Mouse (Mus musculus): Measurements from ENCODE around the gene Prkg1.

Gene Prkg1

DNA sequence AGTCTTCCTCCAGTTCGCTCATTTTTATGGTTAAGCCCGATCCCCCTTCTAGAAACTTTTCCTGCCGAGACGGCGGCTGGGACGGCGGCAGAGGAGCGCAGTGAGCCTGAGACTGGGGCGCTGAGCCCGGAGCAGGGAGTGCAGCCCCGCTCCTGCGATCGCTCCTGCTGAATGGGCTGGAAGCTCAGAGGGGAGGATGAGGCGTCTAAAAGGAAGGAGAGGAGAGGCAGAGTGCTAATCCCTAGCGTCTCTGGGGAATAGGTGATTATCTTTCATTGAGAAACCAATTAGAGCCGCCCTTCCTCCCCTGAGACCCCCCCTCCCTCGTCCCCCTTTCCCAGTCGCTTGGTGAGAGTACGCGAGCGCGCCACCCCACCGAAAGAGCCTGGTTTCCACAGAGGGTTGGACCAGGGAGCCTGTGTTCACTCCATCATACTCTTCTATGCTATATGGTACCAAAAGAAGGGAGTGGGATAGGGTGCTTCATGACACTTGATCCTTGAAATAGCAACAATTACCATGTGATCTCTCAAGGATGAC lies at the start of gene Prkg1:
Gene Prkg1, minus strand, starts transcription at position 233 of the 540 bp plus-strand sequence.
- peak; percentile 9 for DNase-seq (ENCODE audit: extremely low read depth, insufficient read length, low spot score)

DNA sequence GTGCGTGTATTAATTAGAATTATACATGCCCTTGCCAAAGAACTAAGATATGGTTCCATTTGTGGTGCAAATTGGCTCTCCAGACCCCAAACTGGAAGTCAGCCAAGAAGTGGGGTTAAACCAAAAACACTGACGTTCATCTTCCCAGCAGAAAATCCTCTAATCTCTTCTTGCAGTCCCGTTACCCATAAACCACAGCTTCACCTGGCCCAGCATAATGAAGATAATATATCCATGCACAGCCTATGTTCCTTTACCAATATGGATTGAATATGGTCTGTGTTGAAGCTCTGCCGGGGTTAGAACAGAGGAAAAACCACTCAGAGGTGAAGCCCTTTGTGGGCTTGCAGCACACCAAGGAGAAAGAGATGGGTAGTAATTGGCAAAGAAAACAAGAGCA lies 48.3 kb upstream of the Prkg1 start:
- no peak for DNase-seq (ENCODE audit: extremely low read depth, insufficient read length, low spot score)

- no peak for DNase-seq (ENCODE audit: extremely low read depth, insufficient read length, low spot score)
Observed at GRCm38 (mm10) chr19:31811371-31811770, 46.5 kb upstream of the Prkg1 start.

DNA sequence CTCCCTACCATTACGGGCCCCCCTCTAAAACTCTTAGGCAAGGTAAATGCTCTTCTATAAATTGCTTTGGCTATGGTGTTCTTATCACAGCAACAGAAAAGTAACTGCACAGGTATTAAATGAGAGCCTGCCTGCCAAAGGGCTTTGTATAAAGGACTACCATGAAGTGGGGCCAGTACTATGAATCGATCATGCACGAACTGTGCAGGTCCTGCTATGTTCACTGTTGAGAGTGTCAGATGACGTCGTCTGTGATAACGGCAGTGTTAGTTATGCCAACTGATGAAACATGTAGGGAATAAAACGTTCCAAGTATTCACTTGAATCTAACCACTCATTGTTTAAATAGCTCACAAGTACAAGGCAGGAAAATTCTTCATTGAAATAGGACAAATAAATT lies 40.6 kb upstream of the Prkg1 start:
- no peak for DNase-seq (ENCODE audit: extremely low read depth, insufficient read length, low spot score)

DNA sequence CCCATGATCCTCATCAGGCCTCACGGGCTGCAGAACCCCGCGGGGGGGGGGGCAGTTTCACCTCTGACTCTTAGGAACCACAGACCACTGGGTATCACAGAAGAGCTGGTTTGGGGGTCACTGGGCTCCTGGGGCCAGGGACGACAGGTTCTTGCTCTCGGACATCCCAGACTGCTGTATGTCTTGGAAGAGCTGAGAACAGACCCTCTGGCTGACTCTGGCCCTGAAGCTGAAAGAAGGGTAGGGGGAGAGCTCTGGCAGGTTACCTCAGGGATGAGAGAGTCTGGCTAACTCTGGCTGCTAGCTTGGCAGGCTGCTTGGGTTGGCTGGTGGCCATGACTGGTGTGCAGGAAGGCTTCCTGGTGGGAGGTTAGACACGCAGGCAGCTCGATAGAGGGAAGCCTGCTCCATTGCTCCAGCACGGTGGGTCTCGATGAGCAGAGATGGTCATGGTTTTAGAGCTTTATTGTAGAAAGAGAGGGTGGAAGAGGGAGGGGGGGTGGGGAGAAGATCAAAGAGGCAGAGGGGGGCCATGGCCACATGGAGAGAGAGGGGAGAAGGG lies 30.7 kb upstream of the Prkg1 start:
- DNase-seq (ENCODE audit: extremely low read depth, insufficient read length, low spot score) = no peak

GRCm38 (mm10) chr19:31791724-31792123 lies 26.9 kb upstream of the Prkg1 start:
- no peak for DNase-seq (ENCODE audit: extremely low read depth, insufficient read length, low spot score)

GRCm38 (mm10) chr19:31781521-31782018 lies 16.7 kb upstream of the Prkg1 start:
- no peak for DNase-seq (ENCODE audit: extremely low read depth, insufficient read length, low spot score)

GRCm38 (mm10) chr19:31781077-31781476 lies 16.2 kb upstream of the Prkg1 start:
- no peak for DNase-seq (ENCODE audit: extremely low read depth, insufficient read length, low spot score)

DNA sequence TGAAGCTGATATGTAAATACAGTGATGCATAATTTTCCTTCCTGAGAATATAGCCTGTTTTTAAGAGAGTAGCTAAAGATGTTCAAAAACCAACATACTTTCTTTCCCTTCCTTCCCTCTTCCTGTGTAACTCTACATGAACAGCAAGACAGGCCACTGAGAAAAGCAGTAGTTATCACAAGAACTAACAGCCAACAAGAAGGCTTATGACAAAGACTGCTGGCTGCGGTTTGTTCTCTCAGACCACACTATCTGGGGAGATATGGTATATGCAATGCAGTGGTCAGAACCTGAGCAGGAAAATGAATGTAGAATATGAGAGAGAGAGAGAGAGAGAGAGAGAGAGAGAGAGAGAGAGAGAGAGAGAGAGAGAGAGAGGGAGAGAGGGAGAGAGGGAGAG lies 15.4 kb upstream of the Prkg1 start:
- no peak for DNase-seq (ENCODE audit: extremely low read depth, insufficient read length, low spot score)

DNA sequence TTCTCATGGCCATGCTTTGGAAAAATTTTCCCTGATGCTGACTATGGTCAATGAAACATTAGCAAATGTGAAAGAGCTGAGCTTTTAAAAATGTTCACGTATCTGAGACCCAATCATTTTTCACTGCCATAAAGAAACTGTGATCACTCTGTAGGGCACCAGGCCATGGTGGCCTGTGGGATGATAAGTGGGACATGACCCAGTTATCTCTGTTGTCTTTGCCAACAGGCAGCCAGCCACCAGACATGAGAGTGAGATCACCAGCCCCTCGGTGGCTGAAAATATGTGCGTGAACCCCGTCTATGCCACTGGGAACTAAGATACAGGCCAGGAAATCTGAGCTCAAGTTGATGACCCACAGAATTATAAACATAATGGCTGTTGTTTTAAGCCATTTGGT lies 14.2 kb upstream of the Prkg1 start:
- no peak for DNase-seq (ENCODE audit: extremely low read depth, insufficient read length, low spot score)

DNA sequence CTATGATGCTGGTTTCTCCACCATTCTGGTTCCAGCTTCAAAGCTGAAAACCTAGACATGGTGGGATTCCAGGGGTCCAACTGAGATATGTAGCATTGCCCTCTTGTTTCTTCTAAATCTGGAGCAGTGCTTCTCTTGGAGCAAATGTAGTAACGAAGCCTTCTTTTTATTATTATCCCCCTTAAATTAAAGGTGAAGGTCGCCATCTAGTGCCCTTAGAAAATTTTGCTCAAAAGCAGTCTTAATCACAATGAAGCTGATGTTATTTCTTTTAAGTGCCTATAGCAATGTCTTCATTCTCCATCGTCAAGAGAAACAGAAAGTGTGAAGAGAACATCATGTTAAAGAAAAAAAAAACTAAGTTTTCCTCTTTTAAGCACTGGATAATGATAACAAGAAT lies 2.2 kb upstream of the Prkg1 start:
- DNase-seq (ENCODE audit: extremely low read depth, insufficient read length, low spot score) = no peak

GRCm38 (mm10) chr19:31765451-31765850 lies 618 bp upstream of the Prkg1 start:
- DNase-seq (ENCODE audit: extremely low read depth, insufficient read length, low spot score) = no peak

GRCm38 (mm10) chr19:31763951-31764800 lies 657 bp downstream of the Prkg1 start:
- peak; percentile 6 for DNase-seq (ENCODE audit: extremely low read depth, insufficient read length, low spot score)

GRCm38 (mm10) chr19:31763246-31763821 lies 1.5 kb downstream of the Prkg1 start:
- no peak for DNase-seq (ENCODE audit: extremely low read depth, insufficient read length, low spot score)

DNA sequence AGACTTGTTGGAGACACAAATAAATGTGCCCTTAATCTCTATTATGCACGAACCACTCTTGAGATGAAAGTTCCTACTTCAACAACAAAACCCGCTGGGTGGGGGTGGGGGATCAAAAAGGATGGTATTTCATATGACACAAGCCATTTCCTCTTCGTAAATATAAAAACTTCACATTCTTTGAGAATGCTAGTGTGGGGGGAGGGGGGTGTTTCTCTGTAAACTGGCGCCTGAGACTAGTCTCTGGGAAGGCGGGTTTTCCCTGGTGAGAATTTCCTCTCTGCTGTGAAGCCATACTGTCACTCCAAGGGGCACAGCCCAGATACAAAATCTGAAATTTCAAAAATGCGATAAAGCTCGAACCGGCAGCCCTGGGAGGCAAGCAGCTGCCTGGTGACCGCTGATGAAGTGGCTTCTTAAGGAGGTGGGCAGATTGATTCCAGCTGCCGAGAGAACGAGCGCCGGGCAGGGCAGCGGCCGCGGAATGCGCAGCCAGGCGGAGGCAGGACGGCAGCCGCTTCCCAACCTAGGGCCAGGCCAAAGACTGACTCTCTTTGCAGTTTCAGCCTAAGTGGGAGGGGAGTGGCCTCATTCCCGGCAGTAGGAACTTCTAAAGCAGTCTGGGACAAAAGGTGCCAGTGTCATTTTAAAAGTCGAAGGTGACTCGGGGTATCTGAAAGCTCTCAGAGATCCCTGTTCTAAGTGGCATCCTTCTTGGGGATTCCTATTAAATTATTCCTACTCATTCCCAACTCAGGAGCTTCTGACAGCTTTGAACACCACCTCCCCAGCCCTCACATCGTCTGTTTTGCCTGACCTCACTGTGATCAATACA lies 2.2 kb downstream of the Prkg1 start:
- peak; percentile 7 for DNase-seq (ENCODE audit: extremely low read depth, insufficient read length, low spot score)

GRCm38 (mm10) chr19:31759855-31760254 lies 5.0 kb downstream of the Prkg1 start:
- no peak for DNase-seq (ENCODE audit: extremely low read depth, insufficient read length, low spot score)

- peak; percentile 9 for DNase-seq (ENCODE audit: extremely low read depth, insufficient read length, low spot score)
Observed at GRCm38 (mm10) chr19:31755929-31756792, 8.7 kb downstream of the Prkg1 start.

DNA sequence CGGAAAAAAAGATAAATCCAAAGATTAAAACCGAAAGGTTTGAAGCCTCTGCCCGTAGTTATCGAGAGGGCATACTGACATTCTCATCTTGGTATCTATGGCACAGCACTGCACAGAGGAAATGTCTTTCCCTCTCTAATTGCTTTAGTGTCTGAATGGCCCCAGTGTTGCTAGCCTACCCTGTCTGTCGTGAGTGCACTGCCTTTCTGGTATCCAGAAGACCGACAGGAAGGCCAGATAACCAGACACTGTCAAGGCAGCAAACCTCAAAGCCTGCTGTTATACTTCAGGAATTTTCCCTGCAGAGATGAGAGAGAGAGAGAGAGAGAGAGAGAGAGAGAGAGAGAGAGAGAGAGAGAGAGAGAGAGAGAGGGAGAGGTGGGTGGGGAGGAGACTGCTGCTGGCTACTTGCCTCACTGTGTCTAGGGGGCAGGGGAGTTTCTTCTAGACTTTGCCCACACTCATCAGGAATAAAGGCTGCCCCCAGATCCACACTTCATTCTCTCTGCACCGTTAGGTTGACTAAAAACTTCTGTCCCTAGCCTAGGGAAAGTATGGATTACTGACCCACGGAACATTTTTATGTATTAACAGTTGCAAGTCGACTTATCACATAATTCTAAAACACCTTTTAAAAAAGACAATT lies 10.1 kb downstream of the Prkg1 start:
- DNase-seq (ENCODE audit: extremely low read depth, insufficient read length, low spot score) = no peak

GRCm38 (mm10) chr19:31750976-31751676 lies 13.7 kb downstream of the Prkg1 start:
- peak; percentile 9 for DNase-seq (ENCODE audit: extremely low read depth, insufficient read length, low spot score)
